Mouse (Mus musculus) bone marrow, adult 2 months (tissue): ENCODE measurements at regions not wholly inside any gene's neighbourhood (a gene's known extent, or its start where the extent isn't known, plus 50 kb on each side); places are given as distances from the start of the nearest gene placed in this dataset.

Experiments
- CTCF ChIP-seq: fragments of 200-500 bp; IDR thresholded peaks from 2 replicates; pipeline ENCODE4 v1.5.1; 2011; ENCODE audit warnings: low read length, control low read depth; ENCODE audit not compliant: control insufficient read depth, insufficient read depth
- POLR2A ChIP-seq: fragments of 200-500 bp; IDR thresholded peaks from 2 replicates; pipeline ENCODE4 v1.6.1; 2011; ENCODE audit warnings: low read depth, mild to moderate bottlenecking, control low read depth, low read length, borderline replicate concordance; ENCODE audit not compliant: control insufficient read depth

- TF ChIP-seq CTCF (no peak), POLR2A (no peak)
These were observed 182.4 kb upstream of the Rasa1 start for GRCm38 (mm10) chr13:85471340-85471739.
